Mouse (Mus musculus) T-helper 17 cell (primary cell): ENCODE measurements around the gene Hist1h2bh.

ENCODE experiments used
- in situ Hi-C, 2 experiments: fragments of 300-600 bp; cut with MboI, MseI; formaldehyde crosslinking; loops; 1 replicate in 1 of 2; 2 replicates in 1 of 2; pipeline ENCODE4 v1.15.1; 2025; ENCODE audit warnings: high pct_unique_total_duplicates in 2 of 2

The Hist1h2bh gene

DNA sequence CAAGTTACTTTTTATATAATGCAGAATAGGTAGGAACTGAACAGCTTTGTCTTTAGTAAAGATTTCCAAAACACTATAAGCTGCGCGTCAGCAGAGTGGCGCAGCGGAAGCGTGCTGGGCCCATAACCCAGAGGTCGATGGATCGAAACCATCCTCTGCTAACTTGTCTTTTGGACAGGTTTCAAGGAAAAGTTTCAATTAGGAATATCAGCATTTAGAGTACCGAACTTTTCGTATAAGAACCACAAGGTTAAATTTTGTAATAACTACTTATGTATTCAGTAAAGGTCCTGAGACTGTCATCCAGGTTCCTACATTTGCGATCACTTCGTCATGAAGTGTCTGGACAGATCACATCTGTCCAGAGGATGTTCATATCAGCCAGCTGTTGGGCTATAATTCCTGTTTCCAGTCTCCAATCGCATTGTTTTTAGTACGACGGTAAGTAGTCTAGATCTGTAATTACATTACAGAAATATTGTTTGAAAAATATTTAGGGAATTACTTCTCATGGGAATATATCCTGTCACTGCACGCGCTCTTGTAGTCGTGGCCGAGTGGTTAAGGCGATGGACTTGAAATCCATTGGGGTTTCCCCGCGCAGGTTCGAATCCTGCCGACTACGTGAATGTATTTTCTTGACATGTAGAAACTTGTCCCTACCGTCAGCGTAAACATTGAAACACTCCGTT, 25.4 kb downstream of the Hist1h2bh start:
- in situ Hi-C loops = loop anchor here (5.0 kb wide), 3 partner anchors 1485 to 1595 kb away; no protein-coding TSS in a partner anchor

DNA sequence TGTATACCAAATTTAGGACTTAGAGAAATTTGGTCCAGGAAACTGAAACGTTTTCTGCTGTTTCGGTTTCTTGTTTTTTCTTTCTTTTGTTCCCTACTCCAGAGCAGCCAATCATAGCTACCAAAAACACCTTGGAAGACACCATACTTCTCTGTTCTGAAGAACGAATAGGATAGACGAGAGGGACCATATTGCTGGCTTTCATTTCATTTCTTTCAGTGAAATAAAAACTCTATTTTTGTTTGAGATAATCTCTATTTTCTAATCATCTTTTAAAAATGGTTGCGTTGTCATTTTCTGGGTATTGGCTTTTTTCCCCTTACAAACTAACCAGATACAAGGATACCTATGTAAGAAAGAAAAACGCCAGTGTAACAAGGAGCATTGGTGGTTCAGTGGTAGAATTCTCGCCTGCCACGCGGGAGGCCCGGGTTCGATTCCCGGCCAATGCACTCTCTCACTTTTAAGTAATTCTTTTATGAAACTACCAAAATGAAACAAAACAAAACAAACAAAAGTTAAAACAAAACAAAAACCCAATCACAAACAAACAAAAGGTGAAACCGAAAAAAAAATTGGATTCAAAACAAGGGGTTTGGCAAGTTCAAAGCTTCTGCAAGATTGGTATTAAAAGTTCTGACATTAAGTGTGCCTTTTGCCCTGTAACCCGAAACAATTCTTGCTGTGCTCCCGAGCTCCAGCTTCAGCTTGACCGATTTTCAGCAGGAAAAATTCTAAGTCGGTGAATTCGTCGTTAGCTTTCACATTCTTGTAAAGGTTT, 26.2 kb downstream of the Hist1h2bh start:
- in situ Hi-C loops = loop anchor here (5.0 kb wide), 3 partner anchors 1485 to 1595 kb away; no protein-coding TSS in a partner anchor

DNA sequence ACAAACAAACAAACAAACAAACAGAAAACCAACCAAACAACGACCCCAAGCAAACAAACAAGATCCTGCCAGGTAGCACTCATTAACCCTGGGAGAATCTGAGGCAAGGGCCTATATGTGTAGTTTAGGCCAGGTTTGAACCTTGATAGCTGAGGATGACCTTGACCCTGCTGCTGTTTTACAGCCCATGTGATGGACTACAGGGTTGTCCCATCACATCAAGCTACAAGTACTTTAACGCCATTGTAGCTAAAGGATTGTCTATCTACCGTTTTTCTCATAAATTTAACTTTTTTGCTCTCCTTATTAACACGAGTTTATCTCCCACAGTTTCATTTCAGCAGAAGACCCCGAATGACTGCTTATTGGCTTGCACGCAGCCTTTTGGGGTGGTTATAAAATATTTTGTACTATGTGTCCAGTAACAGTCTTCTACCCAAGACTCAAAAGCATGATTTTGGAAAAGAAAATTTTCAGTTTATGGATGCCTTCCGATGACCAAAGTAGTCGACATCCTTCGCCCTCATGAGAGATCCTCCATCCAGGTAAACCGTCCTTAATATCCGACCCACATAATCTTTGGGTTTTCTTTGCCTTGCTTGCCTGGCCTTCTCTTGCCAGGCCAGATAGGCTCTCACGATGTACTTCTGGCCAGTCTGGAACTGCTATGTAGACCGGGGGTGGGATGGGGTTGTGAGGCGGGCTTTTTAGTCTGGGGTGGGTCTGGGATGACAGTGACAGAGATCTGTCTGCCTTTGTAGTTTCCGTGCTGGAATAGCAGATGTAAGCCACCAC, 27.2 kb downstream of the Hist1h2bh start:
- in situ Hi-C loops = loop anchor here (5.0 kb wide), 3 partner anchors 1484 to 1594 kb away; no protein-coding TSS in a partner anchor

DNA sequence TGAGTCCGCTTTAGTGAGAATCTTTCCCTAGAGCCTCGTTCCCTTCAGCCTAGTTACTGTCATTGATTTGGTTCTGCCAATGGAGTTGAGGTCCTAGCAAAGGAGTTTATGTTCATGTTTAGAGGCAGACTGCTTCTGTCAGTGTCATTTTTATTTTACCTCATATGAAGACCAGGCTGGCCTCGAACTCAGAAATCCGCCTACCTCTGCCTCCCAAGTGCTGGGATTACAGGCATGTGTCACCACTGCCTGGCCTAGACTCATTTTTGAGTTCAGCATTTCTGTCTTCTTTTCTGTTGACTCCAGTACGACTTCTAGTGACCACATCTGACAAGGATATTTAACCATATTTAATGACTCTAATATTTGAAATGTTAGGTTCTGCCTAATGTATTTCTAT, 27.9 kb downstream of the Hist1h2bh start:
- in situ Hi-C loops = loop anchor here (5.0 kb wide), 3 partner anchors 1483 to 1593 kb away; no protein-coding TSS in a partner anchor

DNA sequence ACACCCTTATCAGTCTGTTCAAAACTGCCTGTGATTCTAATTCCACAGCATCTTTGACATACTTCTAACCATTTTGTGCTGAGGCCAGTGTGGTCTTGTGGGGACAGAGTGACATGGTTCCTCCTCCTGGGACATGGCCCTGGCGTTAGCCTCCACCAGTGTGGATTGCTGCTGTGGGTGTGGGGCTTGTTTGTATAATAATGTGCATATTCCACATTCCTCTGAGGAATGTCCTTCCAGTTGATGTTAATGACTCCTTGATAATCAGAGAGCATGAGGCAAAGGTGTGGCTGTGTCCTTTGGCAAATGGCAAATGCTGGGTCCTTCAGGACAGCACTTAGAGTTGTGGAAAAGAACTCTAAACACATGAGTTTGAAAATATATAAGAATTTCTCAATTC, 29.7 kb downstream of the Hist1h2bh start:
- in situ Hi-C loops = loop anchor here in 1 of 2 experiments (5.0 kb wide), 1 partner anchor 1266 kb away; no protein-coding TSS in a partner anchor

DNA sequence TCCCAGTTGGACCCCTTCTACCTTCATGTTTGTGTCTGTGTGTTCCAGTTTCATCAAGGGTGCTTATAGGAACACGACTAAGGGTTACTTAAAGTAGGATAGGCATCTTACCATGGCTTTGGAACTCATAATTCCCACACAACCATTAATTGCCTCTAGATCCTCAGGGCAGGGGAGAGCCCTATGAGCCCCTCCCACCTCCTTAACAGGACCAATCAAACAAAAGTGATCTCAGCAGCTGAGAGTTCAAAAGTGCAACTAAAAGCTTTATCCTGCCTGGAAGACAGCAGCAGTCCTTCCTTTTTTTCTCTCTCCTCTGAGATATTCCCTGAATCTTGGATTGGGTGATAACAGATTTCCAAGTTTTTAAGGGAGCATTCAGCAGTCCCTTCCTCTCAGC, 33.1 kb downstream of the Hist1h2bh start:
- in situ Hi-C loops = loop anchor here in 1 of 2 experiments (5.0 kb wide), 1 partner anchor 1263 kb away; no protein-coding TSS in a partner anchor

DNA sequence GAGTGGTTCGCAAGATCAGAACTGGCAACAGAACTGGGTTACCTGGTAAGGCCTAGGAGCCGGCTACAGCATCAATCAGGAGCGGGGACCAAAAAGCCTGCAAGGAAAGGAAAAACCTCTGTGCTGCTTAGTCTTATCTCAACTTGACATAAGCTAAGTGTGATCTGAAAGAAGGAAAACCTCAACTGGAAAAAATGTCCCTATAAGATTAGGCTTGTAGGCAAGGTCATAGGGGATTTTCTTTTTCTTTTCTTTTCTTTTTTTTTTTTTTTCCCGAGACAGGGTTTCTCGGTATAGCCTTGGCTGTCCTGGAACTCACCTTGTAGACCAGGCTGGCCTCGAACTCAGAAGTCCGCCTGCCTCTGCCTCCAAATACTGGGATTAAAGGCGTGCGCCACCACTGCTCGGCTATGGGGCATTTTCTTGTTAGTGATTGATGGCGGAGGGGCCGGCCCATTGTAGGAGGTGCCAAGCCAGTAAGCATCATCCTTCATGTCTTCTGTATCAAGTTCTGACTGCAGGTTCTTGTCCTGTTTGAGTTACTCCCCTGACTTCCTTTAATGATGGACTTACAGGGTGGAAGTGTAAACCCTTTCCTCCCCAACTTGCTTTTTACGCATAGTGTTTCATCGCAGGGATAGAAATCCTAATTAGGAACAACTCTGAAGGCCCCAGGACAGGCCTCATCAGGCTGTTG, 36.2 kb downstream of the Hist1h2bh start:
- in situ Hi-C loops = loop anchor here (5.0 to 10.0 kb wide), 2 partner anchors 52 to 200 kb away; no protein-coding TSS in a partner anchor

DNA sequence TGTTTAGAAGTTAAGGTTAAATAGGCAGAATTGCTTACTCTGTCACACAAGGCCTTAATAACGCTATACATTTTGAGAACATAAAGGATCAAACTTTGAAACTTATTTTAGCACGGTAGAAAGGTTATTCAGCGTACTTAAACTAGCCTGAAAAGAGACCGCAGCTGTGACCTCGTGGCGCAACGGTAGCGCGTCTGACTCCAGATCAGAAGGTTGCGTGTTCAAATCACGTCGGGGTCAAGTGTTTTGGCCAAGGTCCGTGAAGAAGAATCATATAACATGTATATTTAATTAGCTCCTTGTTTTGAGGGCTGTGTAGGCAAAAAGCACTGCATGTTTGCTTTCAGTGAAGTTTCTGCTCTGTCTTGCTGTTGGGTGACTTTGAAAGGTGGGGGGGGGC, 36.8 kb downstream of the Hist1h2bh start:
- in situ Hi-C loops = loop anchor here (5.0 to 10.0 kb wide), 2 partner anchors 52 to 199 kb away; no protein-coding TSS in a partner anchor

DNA sequence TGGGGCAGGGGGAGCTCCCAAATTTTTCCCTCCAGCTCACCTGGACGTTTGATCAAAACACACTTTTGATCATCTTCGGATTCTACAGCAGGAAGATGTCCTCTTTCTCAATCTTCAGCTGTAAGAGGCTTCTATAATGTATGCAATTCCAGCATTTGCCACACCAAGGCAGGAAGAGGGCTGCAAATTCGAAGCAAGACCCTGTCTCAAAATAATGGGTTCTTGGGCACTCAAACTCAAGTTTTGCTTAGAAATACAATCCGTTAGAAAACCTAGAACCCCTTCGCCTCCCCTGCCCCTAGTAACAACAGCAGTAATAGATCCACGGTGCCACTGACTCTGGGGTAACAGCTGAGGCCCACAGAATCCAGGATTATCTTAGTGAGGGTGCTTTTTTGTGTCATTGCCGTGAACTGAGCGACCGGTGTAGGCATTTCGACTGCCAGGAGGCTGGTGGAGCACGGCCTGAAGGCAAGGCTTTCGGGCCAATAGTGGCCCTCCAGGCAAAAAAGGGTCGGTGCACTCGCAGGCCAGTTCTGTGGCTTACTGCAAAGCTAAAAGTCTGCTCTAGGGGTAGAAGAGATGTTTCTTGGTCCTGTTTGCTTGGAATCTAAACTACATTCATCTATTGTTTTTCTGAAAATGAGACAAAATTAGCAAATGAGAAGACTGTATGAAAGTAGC, 37.4 kb downstream of the Hist1h2bh start:
- in situ Hi-C loops = loop anchor here (5.0 to 10.0 kb wide), 2 partner anchors 51 to 199 kb away; no protein-coding TSS in a partner anchor

DNA sequence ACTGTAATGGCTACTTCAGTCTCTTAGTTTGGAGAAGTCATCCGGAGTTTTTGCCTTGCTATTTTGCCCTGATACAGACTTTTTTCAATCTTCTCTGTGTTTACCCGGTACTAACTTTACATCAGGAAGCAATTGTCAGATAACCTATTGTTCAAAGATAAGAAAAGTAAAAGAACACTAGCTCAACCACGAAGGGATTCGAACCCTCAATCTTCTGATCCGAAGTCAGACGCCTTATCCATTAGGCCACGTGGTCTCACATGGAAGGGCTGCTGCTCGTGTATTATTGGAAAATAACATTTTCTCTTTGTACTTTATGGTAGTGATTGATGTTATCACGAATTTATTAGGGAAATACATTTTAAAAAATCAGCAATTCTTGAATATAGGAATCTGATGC, 39.4 kb downstream of the Hist1h2bh start:
- in situ Hi-C loops = loop anchor here in 1 of 2 experiments (10.0 kb wide), 1 partner anchor 49 kb away; no protein-coding TSS in a partner anchor

DNA sequence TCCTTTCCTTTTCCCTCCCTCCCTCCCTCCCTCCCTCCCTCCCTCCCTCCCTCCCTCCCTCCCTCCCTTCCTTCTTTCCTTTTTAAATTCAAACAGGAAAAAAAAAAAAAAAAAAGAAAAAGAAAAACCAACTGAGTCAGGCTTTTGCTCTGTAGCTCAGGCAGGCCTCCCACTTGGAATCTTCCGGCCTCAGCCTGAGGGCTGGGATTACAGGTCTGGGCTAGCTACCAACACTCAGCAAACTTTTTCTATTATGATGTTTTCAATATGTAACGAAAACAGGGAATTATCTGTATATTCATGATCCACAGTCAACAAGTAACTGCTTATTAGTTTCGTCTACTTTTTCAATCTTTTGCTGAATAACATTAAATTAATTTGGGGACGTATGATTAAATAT, 40.3 kb downstream of the Hist1h2bh start:
- in situ Hi-C loops = loop anchor here in 1 of 2 experiments (10.0 kb wide), 1 partner anchor 48 kb away; no protein-coding TSS in a partner anchor

DNA sequence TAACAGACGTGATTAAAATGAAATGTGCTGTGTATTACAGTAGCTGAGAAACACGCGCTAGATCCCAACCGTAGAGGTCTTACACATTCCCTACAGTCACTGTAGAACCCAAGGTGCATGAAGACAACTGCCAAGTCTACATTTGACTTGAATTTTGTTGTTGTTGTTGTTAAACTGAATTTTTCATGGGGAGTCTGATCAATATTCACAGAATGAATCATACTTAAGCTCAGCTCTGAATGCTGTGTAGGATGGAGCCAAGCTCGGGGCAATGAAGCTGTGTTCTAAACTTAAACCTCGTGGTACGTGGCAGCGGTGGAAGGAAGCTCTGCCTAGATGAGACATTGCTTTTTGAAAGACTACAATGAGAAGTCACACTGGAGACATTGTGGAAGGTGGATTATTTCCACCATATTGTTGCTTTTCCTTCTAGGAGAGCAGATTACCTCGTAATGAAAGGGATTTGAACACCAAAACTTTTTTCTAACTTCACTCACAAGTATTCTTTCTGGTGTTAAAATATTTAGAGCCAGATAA, 41.1 kb downstream of the Hist1h2bh start:
- in situ Hi-C loops = loop anchor here in 1 of 2 experiments (10.0 kb wide), 1 partner anchor 47 kb away; no protein-coding TSS in a partner anchor

DNA sequence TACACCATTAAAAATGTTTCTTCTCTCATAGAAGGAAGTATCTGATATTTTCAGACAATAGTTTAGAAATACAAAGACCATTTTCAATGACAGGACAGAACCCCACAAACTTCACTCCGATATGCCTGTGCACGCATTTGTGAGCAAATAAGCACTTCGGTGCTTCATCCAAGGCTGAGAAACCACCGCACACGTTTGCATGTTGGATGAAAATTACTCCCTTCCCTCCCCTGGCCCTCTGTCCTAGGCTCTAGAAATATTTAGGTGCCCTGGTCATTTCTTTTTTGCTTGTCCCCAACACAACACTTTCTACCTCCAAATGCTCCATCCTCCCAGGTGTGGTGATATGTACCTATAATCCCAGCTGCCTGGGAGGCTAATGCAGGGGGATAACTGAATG, 41.7 kb downstream of the Hist1h2bh start:
- in situ Hi-C loops = loop anchor here in 1 of 2 experiments (10.0 kb wide), 1 partner anchor 47 kb away; no protein-coding TSS in a partner anchor

DNA sequence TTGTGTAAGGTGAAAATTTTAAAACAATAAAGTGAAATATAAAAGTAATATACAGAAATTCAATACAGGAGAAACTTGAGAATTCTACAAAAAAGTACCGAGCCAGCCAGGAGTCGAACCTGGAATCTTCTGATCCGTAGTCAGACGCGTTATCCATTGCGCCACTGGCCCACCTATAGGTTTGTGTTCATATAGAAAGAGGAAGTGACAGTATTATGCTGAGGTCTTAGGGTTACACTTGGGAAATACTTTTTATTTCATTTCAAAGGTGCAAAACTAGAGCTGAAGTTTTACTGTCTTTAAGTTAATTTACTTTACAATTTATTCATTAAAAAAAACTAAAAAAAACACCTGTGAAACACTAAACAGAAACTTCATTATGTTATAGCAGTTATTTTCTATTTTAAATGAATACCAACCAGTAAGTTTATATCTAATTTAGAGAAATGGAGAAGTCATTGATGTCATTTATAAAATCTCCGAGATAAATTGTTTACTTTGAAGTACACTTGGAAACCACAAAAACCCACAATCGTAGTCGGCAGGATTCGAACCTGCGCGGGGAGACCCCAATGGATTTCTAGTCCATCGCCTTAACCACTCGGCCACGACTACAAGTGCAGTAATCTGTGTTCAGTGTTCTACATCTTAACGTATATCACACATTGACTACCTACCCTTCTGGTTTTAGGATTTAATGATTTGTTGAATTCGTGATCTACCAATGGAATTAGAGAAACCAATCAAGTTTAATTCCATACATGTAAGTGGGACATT, 42.6 kb downstream of the Hist1h2bh start:
- in situ Hi-C loops = loop anchor here in 1 of 2 experiments (10.0 kb wide), 1 partner anchor 46 kb away; no protein-coding TSS in a partner anchor

DNA sequence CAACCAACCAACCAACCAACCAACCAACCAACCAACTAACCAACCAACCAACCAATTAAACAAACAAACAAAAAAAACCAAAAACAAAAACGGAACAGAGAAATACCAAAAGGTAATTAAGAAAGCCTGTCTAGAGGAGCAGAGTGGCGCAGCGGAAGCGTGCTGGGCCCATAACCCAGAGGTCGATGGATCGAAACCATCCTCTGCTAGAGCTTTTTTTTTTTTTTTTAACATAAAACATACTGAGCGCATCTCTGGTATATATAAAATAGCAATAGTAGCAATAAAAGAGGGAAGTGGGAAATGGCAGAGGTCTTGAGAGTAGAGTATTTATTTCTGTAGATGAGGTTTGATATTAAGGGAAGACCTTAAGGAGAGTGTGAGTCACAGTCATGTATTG, 43.2 kb downstream of the Hist1h2bh start:
- in situ Hi-C loops = loop anchor here in 1 of 2 experiments (10.0 kb wide), 2 partner anchors 45 to 195 kb away; no protein-coding TSS in a partner anchor

DNA sequence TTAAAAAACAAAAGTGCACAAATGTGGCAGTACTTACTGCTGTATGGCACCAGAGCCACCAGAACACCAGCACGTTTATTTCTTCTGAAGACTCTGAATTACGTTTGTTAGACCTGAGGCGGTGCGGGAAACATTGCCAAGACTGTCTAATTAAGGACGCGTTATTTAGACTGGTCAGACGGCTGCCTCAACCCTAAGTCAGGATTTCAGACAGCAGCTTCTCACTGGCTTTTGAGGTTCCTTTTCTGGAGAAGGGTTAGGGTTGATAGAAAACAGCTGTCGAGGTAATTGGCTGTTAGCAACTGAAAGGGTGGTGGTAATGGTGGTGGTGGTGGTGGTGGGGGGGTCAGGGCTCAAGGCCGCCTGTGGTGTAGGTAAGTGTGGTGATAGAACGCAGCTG, 44.5 kb downstream of the Hist1h2bh start:
- in situ Hi-C loops = loop anchor here in 1 of 2 experiments (10.0 kb wide), 1 partner anchor 194 kb away; no protein-coding TSS in a partner anchor

DNA sequence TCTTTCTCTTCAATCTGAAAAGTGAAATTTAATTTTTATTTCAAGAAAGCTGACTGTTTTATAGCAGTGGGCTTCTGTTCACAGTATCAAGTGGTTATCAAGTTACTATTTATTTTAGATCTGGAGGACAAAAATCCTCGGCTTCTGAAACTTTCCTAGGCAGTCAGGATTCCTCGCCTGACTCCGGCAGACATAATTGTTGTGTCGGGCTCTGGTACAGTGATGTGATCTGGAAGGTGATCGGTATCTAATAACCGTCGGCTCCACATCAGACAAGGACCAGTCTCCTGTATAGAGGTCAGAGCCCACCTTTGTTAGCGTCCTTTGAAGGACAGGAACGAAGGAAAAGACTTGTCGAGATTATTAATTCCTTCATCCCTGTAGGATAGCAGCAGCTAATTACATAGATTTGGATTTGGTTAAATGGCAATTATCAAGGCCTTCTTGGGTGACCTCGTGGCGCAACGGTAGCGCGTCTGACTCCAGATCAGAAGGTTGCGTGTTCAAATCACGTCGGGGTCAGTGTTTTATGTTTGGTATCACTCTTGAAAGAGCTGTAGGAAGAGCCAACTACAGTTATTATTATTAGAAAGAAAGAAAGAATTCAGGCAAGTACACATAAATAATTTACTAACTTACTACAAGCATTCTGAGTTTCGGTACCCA, 45.4 kb downstream of the Hist1h2bh start:
- in situ Hi-C loops = loop anchor here in 1 of 2 experiments (10.0 kb wide), 1 partner anchor 193 kb away; no protein-coding TSS in a partner anchor

DNA sequence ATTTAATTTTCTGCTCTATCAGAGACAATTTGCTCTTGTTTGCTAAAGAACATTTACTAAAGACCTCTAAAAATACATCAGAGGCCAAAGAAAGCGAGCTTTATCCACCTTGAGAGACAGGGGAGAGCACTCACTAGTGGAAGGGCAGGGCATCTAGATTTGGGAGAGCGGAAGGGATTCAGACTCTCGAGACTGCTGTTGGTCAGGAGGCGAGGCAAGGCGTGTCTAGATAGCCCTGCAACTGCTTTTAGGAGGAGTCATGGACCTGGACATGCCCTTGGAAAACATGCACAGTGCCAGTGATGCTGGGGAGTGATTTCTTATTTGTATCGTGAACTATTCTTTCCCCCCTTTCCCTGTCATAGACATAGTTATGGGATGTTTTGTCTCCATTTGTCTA, 47.7 kb downstream of the Hist1h2bh start:
- in situ Hi-C loops = loop anchor here in 1 of 2 experiments (10.0 kb wide), 1 partner anchor 191 kb away; no protein-coding TSS in a partner anchor
